Mouse (Mus musculus): Measurements from ENCODE around the gene Trpc4ap.

DNA sequence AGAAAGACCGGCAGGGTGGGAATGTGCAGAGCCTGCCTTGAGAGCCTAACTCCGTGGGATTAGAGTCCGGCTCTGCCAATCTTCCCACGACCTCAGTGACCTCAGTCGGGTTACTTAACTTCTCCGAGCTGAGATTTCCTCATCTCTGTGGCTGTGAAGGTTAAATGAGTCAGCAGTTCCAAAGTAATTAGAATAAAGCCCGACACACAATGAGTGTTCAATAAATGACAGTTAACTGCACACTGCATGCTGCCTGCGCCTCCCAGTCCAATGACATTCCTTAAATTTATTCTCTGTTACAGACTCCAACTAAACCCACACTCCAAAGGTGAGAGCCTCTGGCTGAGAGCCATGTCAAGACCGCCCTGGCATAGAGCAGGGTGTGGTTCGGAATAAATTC is 106.7 kb downstream of the Trpc4ap start:
- TF ChIP-seq CTCF (IDR thresholded peaks at IDR 0.05; ENCODE audit: borderline replicate concordance, insufficient read depth, low read depth, low read length) (no peak), POLR2A (IDR thresholded peaks at IDR 0.05; ENCODE audit: borderline replicate concordance, insufficient read depth, low read length) (no peak)
